Mouse (Mus musculus): ENCODE data around the gene Gm49380. TPM values are rescaled to one million over a fixed set of nuclear protein-coding genes. Genes with fewer than 3 reads are reported as not detected.

Gm49380 gene
- polyA plus RNA-seq, 1 experiment from 2014 or later: not detected

- no peak overlapping the region for H3K27ac ChIP-seq (ENCODE audit: low read depth, low read length)
- no peaks in the 10 kb centered on the region for H3K9me3 ChIP-seq (ENCODE audit: control insufficient read depth, low read length)
- ATAC-seq (replicated peaks; ENCODE audit: low FRiP score) (no peak), DNase-seq (ENCODE audit: low spot score) (no peak)
- H3K4me2 ChIP-seq: no peak overlapping the region
- H3K27me3 ChIP-seq (replicated peaks; ENCODE audit: control insufficient read depth, insufficient read depth, low read length): no peaks in the 10 kb centered on the region
- H3K4me3 ChIP-seq (ENCODE audit: low read depth, low read length): no peak overlapping the region
- H3K4me1 ChIP-seq (replicated peaks; ENCODE audit: control insufficient read depth, insufficient read depth, low read length): no peaks in the 10 kb centered on the region
- H3K36me3 ChIP-seq (ENCODE audit: control insufficient read depth, insufficient read depth, low read length): no peaks in the 10 kb centered on the region
- WGBS: 62% methylated on average over 8 of the region's 8 CpGs
- no peak overlapping the region for H3K9ac ChIP-seq (ENCODE audit: low read depth, low read length)
These were observed 91.0 kb downstream of the Gm49380 start for GRCm38 (mm10) chr9:44022100-44022847.

GRCm38 (mm10) chr9:44020001-44020400, 93.3 kb downstream of the Gm49380 start:
- DNase-seq (ENCODE audit: low spot score) (no peak), ATAC-seq (replicated peaks; ENCODE audit: low FRiP score) (no peak)
- H3K36me3 ChIP-seq (ENCODE audit: control insufficient read depth, insufficient read depth, low read length): no peaks in the 10 kb centered on the region
- H3K9me3 ChIP-seq (ENCODE audit: control insufficient read depth, low read length): no peaks in the 10 kb centered on the region
- no peak overlapping the region for H3K4me2 ChIP-seq
- no peaks in the 10 kb centered on the region for H3K27me3 ChIP-seq (replicated peaks; ENCODE audit: control insufficient read depth, insufficient read depth, low read length)
- no peak overlapping the region for H3K27ac ChIP-seq (ENCODE audit: low read depth, low read length)
- H3K4me1 ChIP-seq (replicated peaks; ENCODE audit: control insufficient read depth, insufficient read depth, low read length): no peaks in the 10 kb centered on the region
- WGBS: 67% methylated on average over 7 of the region's 7 CpGs
- no peak overlapping the region for H3K4me3 ChIP-seq (ENCODE audit: low read depth, low read length)
- H3K9ac ChIP-seq (ENCODE audit: low read depth, low read length): no peak overlapping the region

GRCm38 (mm10) chr9:44017846-44018245, 95.5 kb downstream of the Gm49380 start:
- H3K4me1 ChIP-seq (replicated peaks; ENCODE audit: control insufficient read depth, insufficient read depth, low read length): no peaks in the 10 kb centered on the region
- no peak for DNase-seq (ENCODE audit: low spot score)
- no peak overlapping the region for H3K27ac ChIP-seq (ENCODE audit: low read depth, low read length)
- 80% methylated on average over 5 of the region's 5 CpGs for WGBS
- no peak overlapping the region for H3K9ac ChIP-seq (ENCODE audit: low read depth, low read length)
- H3K4me2 ChIP-seq: no peak overlapping the region
- ATAC-seq (replicated peaks; ENCODE audit: low FRiP score): no peak
- H3K9me3 ChIP-seq (ENCODE audit: control insufficient read depth, low read length): no peaks in the 10 kb centered on the region
- no peak overlapping the region for H3K4me3 ChIP-seq (ENCODE audit: low read depth, low read length)
- H3K36me3 ChIP-seq (ENCODE audit: control insufficient read depth, insufficient read depth, low read length): no peaks in the 10 kb centered on the region
- H3K27me3 ChIP-seq (replicated peaks; ENCODE audit: control insufficient read depth, insufficient read depth, low read length): no peaks in the 10 kb centered on the region

Other genes starting within 250 kb of the Gm49380 start
- gene Thy1, start 70.1 kb downstream of the Gm49380 start, polyA plus RNA-seq (2014; fragmentation: Nextera tagmentation; extraction: Ambion mirVana): 0.18 TPM in 1 of 2 replicates, not detected in the other
- gene Usp2, start 46.5 kb downstream of the Gm49380 start, polyA plus RNA-seq (2014; fragmentation: Nextera tagmentation; extraction: Ambion mirVana): 4.4 and 7.7 TPM in 2 replicates
- gene Mfrp, start 11.8 kb downstream of the Gm49380 start, polyA plus RNA-seq (2014; fragmentation: Nextera tagmentation; extraction: Ambion mirVana): 0.14 TPM in 1 of 2 replicates, not detected in the other
- gene C1qtnf5, start 6.3 kb downstream of the Gm49380 start, polyA plus RNA-seq (2014; fragmentation: Nextera tagmentation; extraction: Ambion mirVana): 0.13 and 0.26 TPM in 2 replicates
- 61.1 and 62.3 TPM in 2 replicates for gene Rnf26, start within 50 bp of the Gm49380 start, polyA plus RNA-seq (2014; fragmentation: Nextera tagmentation; extraction: Ambion mirVana)
- 12.0 and 13.0 TPM in 2 replicates for gene Mcam, start 21.0 kb upstream of the Gm49380 start, polyA plus RNA-seq (2014; fragmentation: Nextera tagmentation; extraction: Ambion mirVana)
- 12.0 and 12.7 TPM in 2 replicates for gene Cbl, start 120.5 kb upstream of the Gm49380 start, polyA plus RNA-seq (2014; fragmentation: Nextera tagmentation; extraction: Ambion mirVana)
- not detected in 2 replicates for gene Ccdc153, start 127.2 kb upstream of the Gm49380 start, polyA plus RNA-seq (2014; fragmentation: Nextera tagmentation; extraction: Ambion mirVana)
- 0.10 TPM in 1 of 2 replicates, not detected in the other for gene Pdzd3, start 138.0 kb upstream of the Gm49380 start, polyA plus RNA-seq (2014; fragmentation: Nextera tagmentation; extraction: Ambion mirVana)
- 4.3 and 4.9 TPM in 2 replicates for gene Nlrx1, start 155.1 kb upstream of the Gm49380 start, polyA plus RNA-seq (2014; fragmentation: Nextera tagmentation; extraction: Ambion mirVana)
- 11.6 and 13.8 TPM in 2 replicates for gene Abcg4, start 175.1 kb upstream of the Gm49380 start, polyA plus RNA-seq (2014; fragmentation: Nextera tagmentation; extraction: Ambion mirVana)
- gene Hinfp, start 192.2 kb upstream of the Gm49380 start, polyA plus RNA-seq (2014; fragmentation: Nextera tagmentation; extraction: Ambion mirVana): 19.3 and 20.2 TPM in 2 replicates
- 8.9 and 9.3 TPM in 2 replicates for gene C2cd2l, start 206.8 kb upstream of the Gm49380 start, polyA plus RNA-seq (2014; fragmentation: Nextera tagmentation; extraction: Ambion mirVana)
- 39.5 and 41.9 TPM in 2 replicates for gene Dpagt1, start 212.5 kb upstream of the Gm49380 start, polyA plus RNA-seq (2014; fragmentation: Nextera tagmentation; extraction: Ambion mirVana)
- gene H2afx, start 221.2 kb upstream of the Gm49380 start, polyA plus RNA-seq (2014; fragmentation: Nextera tagmentation; extraction: Ambion mirVana): 250 TPM in 2 replicates
- 879 and 949 TPM in 2 replicates for gene Hmbs, start 230.7 kb upstream of the Gm49380 start, polyA plus RNA-seq (2014; fragmentation: Nextera tagmentation; extraction: Ambion mirVana)
- gene Vps11, start 248.2 kb upstream of the Gm49380 start, polyA plus RNA-seq (2014; fragmentation: Nextera tagmentation; extraction: Ambion mirVana): 25.2 and 26.1 TPM in 2 replicates